Mouse (Mus musculus) right cerebral cortex, postnatal 10 days (tissue): ENCODE data around the gene Sort1.
A peak's percentile ranks its signal among the peaks of the same experiment; 100 is the strongest.
"Not testable (repeated sequence)": the region's sequence is repeated elsewhere in the genome, so short reads cannot be mapped to it uniquely, and the experiment has no call there.

Experiments
- DNase-seq, 2 experiments: peaks; one replicate each; pipeline ENCODE4 v3.0.0; 2021; ENCODE audit warnings: low spot score in 2 of 2

Gene Sort1

DNA sequence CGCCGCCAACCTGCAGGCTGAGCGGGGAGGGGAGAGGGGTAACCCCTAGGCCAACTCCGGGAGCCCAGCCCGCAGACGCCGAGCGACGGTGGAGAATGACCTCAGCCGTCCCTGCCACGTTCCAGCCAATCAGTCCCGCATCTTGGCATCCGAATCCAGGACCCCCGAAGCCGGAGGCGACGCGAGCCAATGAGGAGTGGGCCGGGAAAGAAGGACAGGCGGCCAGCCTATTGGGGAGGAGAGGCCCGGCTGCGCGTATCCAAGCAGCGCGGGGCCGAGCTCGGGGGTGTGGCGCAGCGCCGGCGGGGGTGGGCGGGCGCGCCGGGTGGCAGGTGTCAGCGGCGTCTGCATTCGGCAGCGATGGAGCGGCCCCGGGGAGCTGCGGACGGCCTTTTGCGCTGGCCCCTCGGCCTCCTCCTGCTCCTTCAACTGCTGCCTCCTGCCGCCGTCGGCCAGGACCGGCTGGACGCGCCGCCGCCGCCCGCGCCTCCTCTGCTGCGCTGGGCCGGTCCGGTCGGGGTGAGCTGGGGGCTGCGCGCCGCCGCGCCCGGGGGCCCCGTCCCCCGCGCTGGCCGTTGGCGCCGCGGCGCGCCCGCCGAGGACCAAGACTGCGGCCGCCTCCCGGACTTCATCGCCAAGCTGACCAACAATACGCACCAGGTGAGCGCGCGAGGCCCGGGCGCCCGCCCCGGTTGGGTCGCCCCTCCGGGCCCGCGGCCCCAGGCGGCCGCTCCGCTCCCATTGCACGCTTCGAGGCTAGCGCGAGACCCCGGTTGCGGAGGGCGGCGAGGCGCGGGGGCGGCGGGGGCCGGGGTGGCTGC, at the start of gene Sort1:
Gene Sort1 (plus strand): TSS at position 302 of the 821 bp plus-strand sequence.
- peak; percentile 97 for DNase-seq

DNA sequence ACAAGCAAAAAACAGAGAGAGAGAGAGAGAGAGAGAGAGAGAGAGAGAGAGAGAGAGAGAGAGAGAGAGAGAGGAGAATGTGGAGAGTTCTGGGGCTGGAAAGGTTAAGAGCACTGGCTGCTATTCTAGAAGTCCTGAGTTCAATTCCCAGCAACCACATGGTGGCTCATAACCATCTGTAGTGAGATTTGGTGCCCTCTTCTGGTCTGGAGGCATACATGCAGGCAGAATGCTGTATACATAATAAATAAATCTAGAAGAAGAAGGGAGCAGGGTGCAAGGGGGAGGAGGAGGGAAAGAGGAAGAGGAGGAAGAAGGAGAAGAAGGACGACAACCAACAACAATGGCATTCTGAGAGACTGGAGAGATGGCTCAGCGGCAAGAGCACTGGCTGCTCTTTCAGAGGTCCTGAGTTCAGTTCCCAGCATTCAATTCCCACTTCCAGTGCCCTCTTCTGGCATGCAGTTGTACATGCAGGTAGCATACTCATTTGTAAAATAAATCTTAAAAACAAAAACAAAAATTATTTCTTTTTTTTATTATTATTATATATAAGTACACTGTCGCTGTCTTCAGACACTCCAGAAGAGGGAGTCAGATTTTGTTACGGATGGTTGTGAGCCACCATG, 46.3 kb upstream of the Sort1 start:
- DNase-seq: not testable (repeated sequence)

DNA sequence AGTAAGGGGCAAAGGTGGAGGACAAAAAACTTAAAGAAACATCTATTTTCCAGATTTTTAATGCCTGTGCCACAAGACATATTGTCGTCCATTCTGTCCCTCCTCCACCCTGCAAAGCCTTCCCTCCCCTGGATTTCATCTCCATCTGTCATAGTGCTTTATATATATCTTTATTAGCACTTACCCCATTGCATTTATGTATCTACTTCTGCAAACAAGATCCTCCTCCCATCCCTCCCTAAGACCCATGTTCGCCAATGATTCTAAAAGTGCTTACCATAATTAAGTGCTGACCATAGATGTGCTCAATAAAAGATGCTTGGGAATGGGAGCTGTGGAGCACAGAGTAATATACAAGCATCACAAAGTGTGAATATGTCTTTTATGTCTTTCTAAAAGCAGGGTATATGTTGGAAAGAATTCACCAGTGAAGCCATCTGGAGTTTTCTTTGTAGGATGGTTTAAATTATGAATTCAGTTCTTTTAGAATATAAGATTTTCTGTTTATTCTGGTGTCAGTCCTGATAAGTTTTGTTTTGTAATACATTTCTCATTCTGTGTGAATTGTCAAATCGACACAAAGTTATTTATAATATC, 42.5 kb upstream of the Sort1 start:
- DNase-seq: no peak

GRCm38 (mm10) chr3:108246857-108247256, 37.0 kb upstream of the Sort1 start:
- no peak for DNase-seq

DNA sequence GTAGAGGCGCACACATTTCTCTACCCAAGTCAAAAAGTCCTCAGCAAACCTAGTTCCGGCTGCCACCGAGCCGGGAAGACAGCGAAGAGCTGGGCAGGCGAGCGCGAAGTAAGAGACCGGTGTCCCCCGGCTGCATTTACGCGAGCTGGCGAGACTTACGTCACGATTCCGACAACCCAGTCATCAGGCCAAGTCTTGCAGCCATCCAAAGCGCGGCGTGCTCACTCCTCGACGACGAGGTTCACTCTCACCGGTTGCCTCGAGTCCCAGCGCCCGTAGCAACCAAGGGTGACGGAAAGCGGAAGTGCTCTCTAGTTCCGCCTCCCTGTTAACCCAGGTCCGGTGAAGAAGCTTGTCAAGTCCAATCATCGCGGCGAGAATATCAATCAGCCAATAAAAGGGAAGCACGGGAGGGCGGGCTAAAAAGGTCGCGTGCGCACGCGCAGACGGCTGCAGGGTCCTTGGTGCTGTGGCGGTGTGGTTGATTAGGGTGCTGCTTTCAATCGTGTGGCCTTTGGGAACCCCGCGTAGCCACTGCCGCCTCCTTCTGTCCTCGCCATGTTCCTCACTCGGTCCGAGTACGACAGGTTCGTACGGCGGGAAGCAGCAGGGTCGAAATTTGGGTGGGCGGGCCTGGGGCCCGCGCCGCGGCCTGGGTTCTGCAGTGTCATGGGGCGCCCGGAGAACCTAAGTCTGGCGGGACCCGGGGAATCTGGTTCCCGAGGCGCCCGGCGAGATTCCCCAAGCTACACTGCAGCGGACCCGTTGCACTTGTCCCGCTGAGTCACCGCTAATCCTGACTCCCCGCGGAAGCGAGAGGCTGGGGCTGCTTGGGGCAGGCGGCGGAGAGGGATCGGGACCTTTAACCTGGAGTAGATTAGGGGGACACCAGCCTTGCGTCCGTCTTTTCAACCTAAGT, 26.9 kb upstream of the Sort1 start, which contains the start of gene Psma5:
Gene Psma5 (plus strand): TSS at position 208 of the 919 bp plus-strand sequence.
- peak; percentile 98 for DNase-seq

DNA sequence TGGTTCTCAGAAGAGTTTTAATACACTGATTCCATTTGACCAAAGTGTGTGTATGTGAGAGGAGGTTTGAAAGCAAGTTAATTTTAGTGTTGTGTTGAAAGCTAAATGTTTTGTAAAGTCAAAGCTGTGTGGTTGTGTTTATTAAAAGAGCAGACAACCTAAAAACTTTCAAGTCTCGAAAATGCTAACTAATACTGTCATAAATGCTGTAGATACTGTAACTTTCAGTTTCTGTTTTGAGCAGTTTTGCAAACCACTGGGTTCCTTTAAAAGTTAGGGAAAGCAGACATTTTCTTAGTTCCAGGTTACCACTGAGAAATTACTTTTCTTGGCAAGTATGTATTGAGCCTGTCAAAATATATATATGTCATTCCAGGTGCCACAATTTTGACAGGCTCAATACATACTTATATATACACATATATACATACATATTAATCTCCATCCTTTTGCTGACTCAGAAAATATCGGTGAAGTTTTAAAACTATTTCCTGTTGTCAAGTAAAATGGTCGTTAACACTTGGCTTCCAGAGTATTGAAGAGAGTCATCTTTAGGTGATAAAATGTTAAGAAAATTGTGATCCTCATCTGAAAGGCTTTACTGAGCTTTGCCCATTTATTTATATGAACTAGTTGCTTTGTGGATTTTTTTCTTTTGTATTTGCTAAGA, 25.9 kb upstream of the Sort1 start:
- no peak for DNase-seq

- DNase-seq: no peak
These were observed 24.6 kb upstream of the Sort1 start for GRCm38 (mm10) chr3:108259319-108259718.

DNA sequence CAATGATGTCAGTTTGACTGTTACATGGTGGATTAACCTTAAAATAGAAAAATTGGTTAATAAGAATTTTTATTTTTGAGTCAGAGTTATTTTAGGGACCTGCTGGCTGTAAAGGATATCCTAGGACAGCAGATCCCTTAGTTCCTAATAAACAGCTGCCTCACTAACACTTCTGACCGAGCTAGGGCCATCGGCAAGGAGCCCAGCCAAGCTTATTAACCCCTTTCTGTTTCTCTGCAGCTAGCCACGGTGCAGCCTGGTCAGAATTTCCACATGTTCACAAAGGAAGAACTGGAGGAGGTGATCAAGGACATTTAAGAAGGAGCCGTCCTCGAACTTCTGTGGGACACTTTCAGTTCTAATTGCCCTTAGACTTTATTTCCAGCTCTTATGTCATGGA, 4.4 kb upstream of the Sort1 start:
- DNase-seq: not testable (repeated sequence)

- DNase-seq: no peak
These were observed 1.3 kb upstream of the Sort1 start for GRCm38 (mm10) chr3:108282401-108283240.

- no peak for DNase-seq
These were observed 681 bp upstream of the Sort1 start for GRCm38 (mm10) chr3:108283241-108283561.

DNA sequence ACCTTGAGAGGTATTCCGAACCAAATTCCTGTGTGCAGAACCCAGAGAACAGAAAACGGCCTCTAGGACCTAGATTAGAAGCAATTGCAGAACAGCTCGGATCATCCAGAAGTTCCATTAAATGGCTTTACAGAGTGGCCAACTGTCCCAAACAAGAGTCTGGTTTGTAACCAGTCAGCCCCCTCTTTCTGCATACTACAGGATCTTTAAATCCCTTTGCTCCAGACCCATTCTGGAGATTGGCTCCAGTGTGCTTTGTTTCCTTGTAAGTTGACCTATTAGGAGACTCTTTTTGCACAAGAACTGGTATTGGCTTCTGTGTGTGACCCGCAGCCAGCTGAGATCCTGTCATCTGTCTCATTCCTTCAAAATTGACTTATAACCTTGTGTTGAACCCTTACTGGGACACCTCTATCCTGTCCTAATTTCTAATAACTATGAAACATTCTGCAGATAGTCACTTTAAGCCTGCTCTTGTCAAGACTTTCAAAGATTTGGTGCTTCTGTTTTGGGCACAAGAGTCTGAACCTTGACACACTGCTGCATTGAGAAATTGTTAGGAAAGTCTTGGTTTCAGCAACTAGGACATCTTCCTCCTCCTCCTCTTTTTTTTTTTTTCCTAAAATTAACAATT, 1.3 kb downstream of the Sort1 start:
- DNase-seq: no peak

GRCm38 (mm10) chr3:108286671-108287439, 3.0 kb downstream of the Sort1 start:
- peak in 1 of 2 experiments; percentile 22 for DNase-seq

GRCm38 (mm10) chr3:108287811-108288805, 4.2 kb downstream of the Sort1 start:
- peak; percentile 69 to 79 for DNase-seq

DNA sequence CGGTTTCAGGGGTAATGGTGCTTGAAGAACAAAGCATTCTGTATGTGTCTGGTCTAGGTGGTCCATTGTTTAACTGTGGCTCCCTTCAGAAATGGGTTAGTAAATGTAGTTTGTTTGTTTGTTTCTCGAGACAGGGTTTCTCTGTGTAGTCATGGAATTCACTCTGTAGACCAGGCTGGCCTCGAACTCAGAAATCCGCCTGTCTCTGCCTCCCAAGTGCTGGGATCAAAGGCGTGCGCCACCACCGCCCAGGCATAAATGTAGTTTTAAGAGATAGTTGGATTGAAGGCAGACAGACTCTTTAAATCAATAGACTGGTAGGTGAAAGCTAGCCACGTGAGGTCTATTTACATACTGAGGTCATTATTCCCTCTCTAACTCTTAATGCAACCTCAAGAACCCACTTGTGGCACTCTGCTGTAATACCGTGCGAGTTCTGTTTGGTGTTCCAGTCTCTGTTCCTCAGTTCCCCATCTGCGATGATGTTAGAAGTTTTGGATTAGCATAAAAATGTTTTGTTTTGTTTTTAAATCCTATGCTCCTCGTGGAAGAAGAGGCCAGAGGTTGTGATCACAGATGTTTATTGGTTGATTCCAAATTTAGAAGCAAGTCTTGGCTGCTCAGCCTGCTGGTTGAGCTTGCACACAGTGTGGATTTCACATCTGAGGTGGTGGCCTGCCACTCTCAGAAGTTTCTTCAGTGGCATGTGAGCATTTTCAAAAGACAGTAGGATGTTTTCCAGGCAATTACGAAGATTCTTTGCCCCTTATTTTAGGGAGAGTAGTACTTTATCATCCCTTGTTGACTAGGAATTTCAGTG, 5.6 kb downstream of the Sort1 start:
- DNase-seq: no peak

DNA sequence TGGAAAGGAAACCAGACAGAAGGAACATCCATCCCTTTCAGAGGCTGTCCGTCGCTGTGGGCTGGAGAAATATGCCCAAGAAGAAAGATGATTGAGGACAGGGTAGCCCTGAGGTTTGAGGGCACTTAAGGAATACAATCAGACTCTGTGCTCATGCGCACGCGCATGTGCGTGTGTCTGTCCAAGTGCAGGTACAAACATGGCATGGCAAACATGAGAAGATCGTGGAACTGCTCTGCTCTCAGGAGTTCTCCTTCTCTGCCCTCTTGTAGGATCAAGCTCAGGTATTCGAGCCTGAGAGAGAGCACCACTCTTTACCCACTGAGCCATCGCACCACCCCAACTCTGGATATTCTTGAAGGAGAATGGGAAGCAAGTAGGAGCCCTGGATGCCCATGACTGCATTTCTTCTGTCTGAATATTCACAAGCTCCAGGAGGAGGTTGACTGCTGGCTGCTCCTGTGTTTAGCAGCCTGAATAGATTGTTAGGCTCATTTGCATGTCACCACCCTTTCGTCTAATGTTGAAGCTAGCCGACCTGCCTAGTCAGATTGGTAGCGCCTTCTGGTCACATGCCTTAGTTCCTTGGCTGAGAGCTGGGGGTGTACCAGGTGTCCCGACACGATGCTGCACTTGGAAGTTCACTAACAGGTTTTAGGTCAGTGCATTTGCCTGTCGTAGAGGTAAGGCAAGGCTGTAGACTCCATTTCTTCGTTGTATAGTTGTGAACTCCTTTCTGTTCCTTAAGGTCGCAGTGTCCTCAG, 7.3 kb downstream of the Sort1 start:
- peak in 1 of 2 experiments; percentile 20 for DNase-seq

DNA sequence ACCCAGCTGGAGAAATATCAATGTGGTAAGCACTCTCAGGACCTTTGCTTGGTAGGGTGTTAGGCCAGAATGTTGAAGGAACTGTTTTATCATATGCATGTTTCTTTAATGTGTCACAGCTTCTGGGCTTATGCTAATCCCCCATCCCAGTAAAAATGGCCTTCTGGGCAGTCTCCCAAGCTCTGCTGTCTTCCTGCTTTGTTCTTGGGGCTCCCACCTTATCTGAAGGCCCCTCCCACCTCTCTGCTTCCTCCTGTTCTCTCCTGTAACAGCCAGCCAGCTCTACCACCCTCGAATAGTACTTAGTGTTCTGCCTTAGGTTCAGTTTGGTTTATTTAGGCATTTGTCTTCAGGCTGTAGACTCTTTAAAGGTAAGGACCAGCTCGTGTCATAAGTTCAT, 10.5 kb downstream of the Sort1 start:
- peak in 1 of 2 experiments; percentile 35 for DNase-seq
